Mouse (Mus musculus) c-Kit-positive CD71-positive TER-119-positive erythroid progenitor cells, embryonic 14.5 days (primary cell): ENCODE measurements around the gene Arhgef25.
A peak's percentile ranks its signal among the peaks of the same experiment; 100 is the strongest.

Experiments
- DNase-seq: peaks from one replicate; pipeline ENCODE4 v3.0.0-alpha.2; 2013; ENCODE audit warnings: low spot score

Gene Arhgef25

DNA sequence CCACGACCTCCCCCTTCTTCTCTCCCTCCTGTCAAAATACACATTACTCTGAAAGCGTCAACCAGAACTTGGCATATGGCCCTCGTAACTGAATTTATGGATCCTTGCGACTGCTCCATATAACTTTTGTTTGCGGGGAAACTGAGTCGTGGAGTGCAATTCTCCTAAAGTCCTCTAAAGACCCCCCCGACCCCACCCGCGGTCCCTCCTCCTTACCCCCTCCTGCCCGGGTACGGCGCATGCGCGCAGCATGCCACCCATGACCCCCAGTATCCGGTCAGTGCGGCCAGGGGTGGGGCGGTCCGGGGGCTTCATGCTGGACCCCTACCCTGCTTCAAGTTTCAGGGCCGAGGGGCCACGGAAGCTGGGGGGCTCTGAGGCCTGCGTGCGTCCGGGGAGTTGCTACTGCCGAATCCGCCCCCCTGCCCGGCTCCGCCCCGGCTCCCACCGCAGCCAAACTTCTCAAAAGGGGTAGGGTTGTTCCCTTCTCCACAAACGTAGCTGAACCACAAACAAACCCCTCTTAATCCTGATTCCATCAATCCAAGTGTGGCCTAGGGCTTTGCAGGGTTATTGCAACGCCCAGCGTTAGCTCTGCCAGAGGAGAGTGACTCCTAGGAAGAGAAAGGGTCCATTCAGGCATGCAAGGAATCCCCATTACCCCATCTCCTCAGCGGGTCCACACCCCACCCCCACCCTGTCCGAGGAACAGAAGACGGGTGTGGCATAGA lies at the start of gene Arhgef25:
Gene Arhgef25 (minus strand): TSS at position 433 of the 731 bp plus-strand sequence.
- DNase-seq: no peak

GRCm38 (mm10) chr10:127238241-127238824 lies 48.5 kb upstream of the Arhgef25 start:
- DNase-seq: no peak

DNA sequence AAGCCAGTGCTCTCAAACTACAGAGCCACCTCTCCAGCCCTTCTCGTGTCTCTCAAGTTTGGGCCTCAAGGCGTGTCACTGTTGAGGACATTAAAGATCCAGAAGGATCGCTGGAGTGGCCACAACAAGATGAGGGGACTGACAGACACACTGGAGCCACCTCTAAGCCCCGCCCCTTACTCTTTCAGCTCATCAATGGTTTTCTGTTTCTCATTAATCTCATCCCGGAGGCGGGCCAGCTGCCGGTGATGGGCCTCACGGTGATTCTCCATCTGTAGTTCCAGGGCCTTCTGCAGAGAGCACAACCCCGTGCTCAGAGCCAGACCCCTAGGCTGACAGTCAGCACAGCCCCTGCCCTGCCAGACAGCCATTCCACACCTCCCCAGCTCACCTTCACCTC lies 46.7 kb upstream of the Arhgef25 start:
- DNase-seq: no peak

DNA sequence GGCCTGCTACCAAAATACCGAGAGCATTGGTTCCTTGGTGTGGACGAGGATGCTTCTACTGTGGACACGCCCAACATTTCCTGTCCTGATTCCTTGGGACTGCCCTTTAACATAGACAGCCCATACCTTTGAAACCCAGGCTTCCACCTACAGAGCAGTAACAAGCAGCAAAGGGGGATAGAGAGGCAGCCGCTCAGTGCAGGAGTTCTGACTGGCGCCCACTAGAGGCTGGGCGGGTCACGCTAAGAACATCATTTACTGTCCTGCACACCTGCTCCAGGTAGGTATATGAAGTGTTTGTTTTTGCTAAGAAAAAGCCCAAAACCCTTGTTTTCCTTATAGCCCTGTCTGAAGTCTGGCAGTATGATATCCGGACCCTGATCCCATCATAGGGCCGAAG lies 43.3 kb upstream of the Arhgef25 start:
- no peak for DNase-seq

DNA sequence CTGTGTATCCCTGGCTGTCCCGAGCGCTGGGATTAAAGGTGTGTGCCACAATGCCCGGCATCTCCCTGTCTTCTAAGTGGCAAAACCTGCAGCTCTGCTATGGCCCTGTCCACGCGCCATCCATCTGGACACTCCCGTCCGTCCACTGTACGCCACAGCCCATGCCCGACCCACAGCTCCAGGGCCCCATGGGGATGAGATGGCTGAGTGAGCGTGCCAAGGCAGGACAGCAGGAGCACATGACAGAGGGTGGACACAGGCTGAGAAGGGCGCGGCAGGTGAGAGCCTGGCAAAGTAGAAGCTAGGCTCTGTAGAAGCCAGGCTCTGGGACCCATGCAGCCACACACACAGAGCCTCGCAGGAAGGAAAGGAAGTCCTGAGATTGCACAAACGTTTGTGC lies 41.9 kb upstream of the Arhgef25 start:
- no peak for DNase-seq

DNA sequence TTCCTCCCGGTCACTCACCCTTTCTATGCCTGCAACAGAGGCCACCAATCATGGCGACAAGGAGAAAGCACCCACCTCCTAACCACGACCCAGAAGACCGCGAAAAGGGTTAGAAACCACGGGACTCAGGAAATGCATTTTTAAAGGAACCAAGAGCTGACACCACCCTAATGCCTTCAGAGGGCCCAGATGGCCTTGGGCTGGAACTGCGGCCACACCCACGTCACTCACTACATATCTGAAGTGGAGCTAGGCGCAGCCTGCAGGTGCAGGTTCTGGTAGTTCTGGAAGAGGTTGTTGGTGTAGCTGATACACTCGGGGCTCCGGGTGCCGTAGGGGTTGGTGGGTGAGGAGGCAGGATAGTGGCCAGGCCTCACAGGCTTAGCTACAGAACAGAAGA lies 40.8 kb upstream of the Arhgef25 start:
- DNase-seq: no peak

DNA sequence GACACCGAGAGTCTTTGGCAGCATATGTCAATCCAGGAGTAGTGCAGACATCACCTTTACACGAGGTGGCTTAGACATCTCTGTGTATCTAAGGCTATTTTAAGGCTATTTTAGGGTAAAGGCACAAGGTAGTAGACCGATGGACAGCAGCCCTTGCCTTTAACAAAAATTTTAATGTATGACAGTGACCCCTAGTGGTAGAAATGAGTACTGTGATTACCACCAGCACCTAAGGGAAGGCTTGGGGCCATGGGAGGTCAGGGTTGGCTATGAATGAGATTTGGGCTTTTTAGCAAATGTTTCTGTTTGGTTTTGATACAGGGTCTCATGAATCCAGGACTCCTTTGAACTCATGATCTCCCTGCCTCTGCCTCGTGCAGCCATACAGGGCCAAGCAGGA lies 39.0 kb upstream of the Arhgef25 start:
- peak; percentile 79 for DNase-seq

DNA sequence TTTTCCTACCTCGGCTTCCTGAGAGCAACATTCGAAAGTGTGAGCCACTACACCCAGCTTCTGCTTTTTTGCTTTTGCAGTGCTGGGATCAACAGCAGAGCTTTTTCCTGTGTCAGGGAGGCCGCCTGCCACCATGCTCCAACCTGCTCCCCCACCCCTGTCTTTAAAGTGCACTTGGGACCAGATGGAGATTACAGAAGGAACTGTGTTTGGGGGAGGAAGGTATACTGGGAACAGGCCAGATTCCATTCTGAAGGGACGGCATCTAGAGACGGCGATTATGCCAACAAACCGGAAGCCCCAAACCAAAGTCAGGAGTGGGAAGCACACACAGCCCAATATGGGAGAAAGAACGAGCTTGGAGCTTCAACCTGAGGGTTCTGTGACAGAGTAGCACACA lies 37.3 kb upstream of the Arhgef25 start:
- DNase-seq: no peak

GRCm38 (mm10) chr10:127226318-127226895 lies 36.5 kb upstream of the Arhgef25 start:
- no peak for DNase-seq

GRCm38 (mm10) chr10:127225732-127226131 lies 35.8 kb upstream of the Arhgef25 start:
- DNase-seq: no peak

DNA sequence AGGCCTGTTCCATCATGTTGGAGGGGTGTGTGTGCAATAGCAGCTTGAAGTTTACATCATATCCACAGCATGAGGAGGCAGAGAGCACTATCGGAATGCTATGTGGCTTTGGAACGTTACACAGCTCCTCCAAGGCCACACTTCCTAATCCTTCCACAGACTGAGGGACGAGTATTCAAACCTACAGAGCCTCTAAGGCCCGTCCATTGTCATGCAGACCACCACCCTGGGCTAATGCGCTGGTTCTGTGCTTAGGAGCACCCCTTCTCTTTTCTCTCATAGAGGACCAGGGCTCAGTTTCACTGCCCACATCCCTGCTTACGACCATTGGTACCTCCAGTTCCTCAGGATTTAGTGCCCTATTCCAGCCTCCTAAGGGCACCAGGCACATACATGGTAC lies 35.3 kb upstream of the Arhgef25 start:
- no peak for DNase-seq

DNA sequence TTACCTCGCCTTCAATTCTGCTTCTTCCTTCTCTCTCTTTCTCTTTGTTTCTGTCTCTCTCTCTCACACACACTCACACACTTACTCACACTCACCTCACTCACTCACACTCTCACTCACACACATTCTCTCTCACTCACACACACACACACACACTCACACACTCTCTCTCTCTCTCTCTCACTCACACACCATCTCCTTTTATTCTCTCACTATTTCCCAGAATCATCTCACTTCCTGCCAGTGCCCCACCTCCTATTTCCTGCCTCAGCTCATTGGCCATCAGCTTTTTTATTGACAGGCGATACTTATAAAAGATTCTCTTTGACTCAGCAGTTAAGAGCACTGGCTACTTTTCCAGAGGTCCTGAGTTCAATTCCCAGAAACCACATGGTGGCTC lies 28.5 kb upstream of the Arhgef25 start:
- DNase-seq: no peak

DNA sequence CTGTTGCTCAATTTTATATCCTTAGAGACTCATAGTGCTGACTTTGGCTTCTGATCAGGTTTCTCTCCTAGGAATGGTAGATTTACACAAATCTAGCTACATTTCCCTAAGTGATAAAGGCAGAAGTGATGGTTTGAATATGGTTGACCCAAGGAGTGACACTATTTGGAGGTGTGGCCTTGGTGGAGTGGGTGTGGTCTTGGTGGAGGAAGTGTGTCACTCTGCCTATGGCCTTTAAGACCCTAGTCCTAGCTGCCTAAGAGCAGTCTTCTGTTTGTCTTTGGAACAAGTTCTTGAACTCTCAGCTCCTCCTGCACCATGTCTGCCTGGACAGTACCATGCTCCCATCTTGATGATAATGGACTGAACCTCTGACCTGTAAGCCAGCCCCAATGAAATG lies 27.3 kb upstream of the Arhgef25 start:
- DNase-seq: no peak

- DNase-seq: no peak
Measured at GRCm38 (mm10) chr10:127216456-127216855, 26.6 kb upstream of the Arhgef25 start.

DNA sequence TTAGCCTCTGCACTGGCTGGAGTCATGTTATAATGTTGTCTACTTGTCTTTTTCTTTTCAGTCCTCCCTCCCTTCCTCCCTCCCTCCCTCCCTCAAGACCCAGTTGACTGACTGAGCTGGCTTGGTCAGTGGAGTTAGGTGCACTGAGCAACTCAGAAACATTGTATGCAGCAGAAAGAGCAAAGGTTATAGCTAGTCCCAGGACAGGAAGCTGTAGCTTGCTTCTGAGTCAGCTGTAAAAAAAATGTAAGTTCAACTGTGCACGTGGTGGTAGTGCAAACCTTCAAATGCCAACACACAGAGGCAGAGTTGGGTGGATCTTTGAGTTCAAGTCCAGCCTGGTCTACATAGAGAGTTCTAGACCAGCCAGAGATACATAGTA lies 24.5 kb upstream of the Arhgef25 start:
- no peak for DNase-seq

- no peak for DNase-seq
Measured at GRCm38 (mm10) chr10:127213704-127214421, 24.0 kb upstream of the Arhgef25 start.

GRCm38 (mm10) chr10:127213272-127213671 lies 23.4 kb upstream of the Arhgef25 start:
- no peak for DNase-seq

DNA sequence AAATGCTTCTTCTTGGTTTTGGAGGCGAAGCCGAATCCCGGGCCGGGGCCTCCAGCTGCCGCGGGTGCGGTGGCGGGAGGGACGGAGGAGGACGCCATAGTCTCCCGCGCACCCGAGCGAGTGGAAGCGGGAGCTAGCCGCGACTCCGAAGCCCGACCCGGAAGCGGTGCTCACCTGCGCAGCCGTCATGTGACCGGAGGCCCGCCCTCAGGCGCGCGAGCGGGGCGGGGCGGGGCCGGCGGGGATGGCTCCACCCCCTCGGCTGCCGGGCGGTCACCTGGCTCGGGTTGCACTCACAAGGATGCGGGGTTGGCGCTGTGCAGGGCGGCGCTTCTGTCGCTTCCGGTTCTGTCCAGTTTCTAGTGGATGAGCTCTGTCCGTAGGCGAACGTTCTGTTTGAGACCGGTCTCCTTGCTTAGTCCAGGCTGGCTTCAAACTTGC lies 21.6 kb upstream of the Arhgef25 start, which contains the start of gene Pip4k2c:
Gene Pip4k2c (minus strand): TSS at position 172 of the 441 bp plus-strand sequence.
- DNase-seq: peak; percentile 78

- no peak for DNase-seq
Measured at GRCm38 (mm10) chr10:127210961-127211405, 21.1 kb upstream of the Arhgef25 start.

DNA sequence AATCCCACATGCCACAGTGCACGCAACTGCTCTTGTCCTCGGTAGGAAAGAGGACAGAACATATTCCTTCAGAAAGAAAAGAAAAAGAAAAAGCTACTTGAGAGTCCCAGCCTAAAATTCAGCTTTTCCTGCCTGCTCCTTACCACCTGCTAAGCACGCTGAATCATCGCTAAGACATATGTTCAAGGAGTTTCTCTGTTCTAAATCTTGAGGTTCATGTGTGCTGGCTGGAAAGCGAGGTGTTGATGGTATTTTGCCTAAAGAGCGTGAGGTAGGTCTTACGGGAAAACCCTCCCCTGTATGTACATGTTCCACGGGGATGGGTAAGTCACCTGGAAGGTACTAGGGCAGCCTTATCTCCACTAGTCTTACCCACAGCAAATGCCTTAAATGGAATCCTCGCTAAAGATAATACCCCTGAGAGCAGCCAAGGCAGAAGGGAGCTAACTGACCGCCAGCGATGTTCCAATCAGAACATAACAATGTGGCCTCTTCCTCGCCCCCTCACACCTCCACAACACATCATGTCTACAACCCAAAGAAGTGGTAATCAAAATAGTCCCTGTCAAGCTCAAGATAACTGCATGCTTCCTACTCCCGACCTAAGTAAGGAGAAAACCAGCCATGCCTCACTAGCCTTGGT lies 20.2 kb upstream of the Arhgef25 start:
- DNase-seq: no peak

DNA sequence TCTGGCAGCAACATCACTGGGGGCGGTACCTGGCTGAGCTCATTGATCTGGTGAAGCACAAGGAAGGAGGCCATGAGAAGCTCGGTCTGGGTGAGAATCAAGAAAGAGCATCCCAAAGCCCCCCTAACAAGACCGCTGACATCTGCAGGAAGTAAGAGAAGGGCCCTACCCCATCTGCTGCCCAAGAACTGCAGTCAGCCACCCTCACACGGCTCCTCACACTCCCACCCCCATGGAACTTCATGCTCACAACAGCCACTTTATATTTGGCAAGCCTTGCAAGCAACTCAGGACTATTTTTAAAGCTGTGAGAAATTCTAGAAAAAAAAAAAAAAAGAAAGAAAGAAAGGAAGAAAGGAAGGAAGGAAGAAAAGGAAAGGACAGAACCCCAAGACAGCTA lies 19.0 kb upstream of the Arhgef25 start:
- DNase-seq: no peak

DNA sequence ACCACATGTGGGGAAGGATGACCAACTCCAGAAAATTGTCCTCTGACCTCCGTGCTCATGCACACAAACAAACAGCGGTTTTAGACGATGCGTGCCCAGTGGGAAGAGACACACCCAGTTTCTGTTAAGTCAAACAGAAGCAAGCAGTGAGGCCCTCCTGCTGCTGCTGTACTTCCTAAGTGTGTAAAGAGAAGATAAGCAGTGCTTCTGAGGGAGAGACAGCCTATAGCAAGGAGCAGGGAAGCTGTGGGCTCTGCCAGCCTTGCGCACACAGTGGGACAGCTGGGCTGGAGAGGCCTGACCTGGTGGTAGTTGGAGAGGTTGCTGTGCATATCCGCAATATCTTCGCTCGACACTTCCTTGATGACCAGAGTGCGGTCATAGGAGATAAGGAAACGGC lies 15.5 kb upstream of the Arhgef25 start:
- DNase-seq: peak; percentile 83
